Mouse (Mus musculus): Measurements from ENCODE around the gene Dmrt3. TPM values are rescaled to one million over a fixed set of nuclear protein-coding genes. Genes with fewer than 3 reads are reported as not detected.
A peak's percentile ranks its signal among the peaks of the same experiment; 100 is the strongest.

The Dmrt3 gene
- polyA plus RNA-seq, 1 experiment from 2014 or later = not detected

GRCm38 (mm10) chr19:25670571-25671285 lies 60.6 kb downstream of the Dmrt3 start:
- 0 out of 2 replicates have a peak, but pooled peaks cover 5% of the 10 kb centered on the region for H3K4me1 ChIP-seq (replicated peaks; ENCODE audit: control insufficient read depth, insufficient read depth, low read length)
- no peak overlapping the region for H3K9ac ChIP-seq (ENCODE audit: low read depth, low read length)
- no peak overlapping the region for H3K27ac ChIP-seq (ENCODE audit: low read depth, low read length)
- H3K27me3 ChIP-seq (replicated peaks; ENCODE audit: control insufficient read depth, insufficient read depth, low read length) = peaks cover 98% of the 10 kb centered on the region
- H3K4me3 ChIP-seq (ENCODE audit: low read depth, low read length) = no peak overlapping the region
- no peak for ATAC-seq
- no peaks in the 10 kb centered on the region for H3K36me3 ChIP-seq (ENCODE audit: control insufficient read depth, insufficient read depth)
- H3K4me2 ChIP-seq (replicated peaks; ENCODE audit: low read depth) = no peak overlapping the region
- 4% methylated on average over 17 of the region's 17 CpGs for WGBS
- TF ChIP-seq CTCF (IDR thresholded peaks at IDR 0.05; ENCODE audit: low read depth) = no peak
- H3K9me3 ChIP-seq (ENCODE audit: control insufficient read depth) = no peaks in the 10 kb centered on the region

- peaks cover 98% of the 10 kb centered on the region for H3K27me3 ChIP-seq (replicated peaks; ENCODE audit: control insufficient read depth, insufficient read depth, low read length)
- H3K27ac ChIP-seq (ENCODE audit: low read depth, low read length) = no peak overlapping the region
- 1% methylated on average over 14 of the region's 14 CpGs for WGBS
- H3K36me3 ChIP-seq (ENCODE audit: control insufficient read depth, insufficient read depth) = no peaks in the 10 kb centered on the region
- H3K4me1 ChIP-seq (replicated peaks; ENCODE audit: control insufficient read depth, insufficient read depth, low read length) = 0 out of 2 replicates have a peak, but pooled peaks cover 5% of the 10 kb centered on the region
- peak overlapping the region; percentile 44 for H3K4me3 ChIP-seq (ENCODE audit: low read depth, low read length)
- peak overlapping the region; percentile 68 for H3K4me2 ChIP-seq (replicated peaks; ENCODE audit: low read depth)
- H3K9ac ChIP-seq (ENCODE audit: low read depth, low read length) = no peak overlapping the region
- no peaks in the 10 kb centered on the region for H3K9me3 ChIP-seq (ENCODE audit: control insufficient read depth)
- no peak for TF ChIP-seq CTCF (IDR thresholded peaks at IDR 0.05; ENCODE audit: low read depth)
- no peak for ATAC-seq
Measured at GRCm38 (mm10) chr19:25671681-25672080, 61.6 kb downstream of the Dmrt3 start.

GRCm38 (mm10) chr19:25672101-25672950 lies 62.2 kb downstream of the Dmrt3 start, which contains the start of gene Dmrt2:
TSS of gene Dmrt2 (plus strand) at chr19:25672411.
- Histone ChIP-seq H3K9ac (ENCODE audit: low read depth, low read length) (no peak within 1 kb of the TSS), H3K4me1 (replicated peaks; ENCODE audit: control insufficient read depth, insufficient read depth, low read length) (0 out of 2 replicates have a peak, but pooled peaks cover 5% of the 10 kb centered on the region), H3K36me3 (ENCODE audit: control insufficient read depth, insufficient read depth) (no peaks in the 10 kb centered on the region), H3K27me3 (replicated peaks; ENCODE audit: control insufficient read depth, insufficient read depth, low read length) (peaks cover 98% of the 10 kb centered on the region), H3K9me3 (ENCODE audit: control insufficient read depth) (no peaks in the 10 kb centered on the region), H3K4me2 (replicated peaks; ENCODE audit: low read depth) (peak within 1 kb of the TSS; percentile 68), H3K4me3 (ENCODE audit: low read depth, low read length) (peak within 1 kb of the TSS; percentile 44), H3K27ac (ENCODE audit: low read depth, low read length) (no peak within 1 kb of the TSS)
- TF ChIP-seq CTCF (IDR thresholded peaks at IDR 0.05; ENCODE audit: low read depth) = no peak
- ATAC-seq = peak; percentile 61
- WGBS = 2% methylated on average over 44 of the region's 44 CpGs

Other genes with a start within 250 kb of the Dmrt3 start
- not detected in 2 replicates for gene Dmrt1, start 104.7 kb upstream of the Dmrt3 start, polyA plus RNA-seq (2015; fragmentation: Nextera tagmentation; extraction: Ambion mirVana)
- gene Dmrt2, start 62.1 kb downstream of the Dmrt3 start, polyA plus RNA-seq (2015; fragmentation: Nextera tagmentation; extraction: Ambion mirVana) = 0.07 and 0.16 TPM in 2 replicates